Mouse (Mus musculus): ENCODE data around the gene Tmem82. TPM values are rescaled to one million over a fixed set of nuclear protein-coding genes. Genes with fewer than 3 reads are reported as not detected.
"Not testable (repeated sequence)": the region's sequence is repeated elsewhere in the genome, so short reads cannot be mapped to it uniquely, and the experiment has no call there.

The Tmem82 gene
- total RNA-seq, 2 experiments from 2014 or later, result 0.44 to 0.45 TPM

GRCm38 (mm10) chr4:141583919-141584318 is 34.5 kb downstream of the Tmem82 start:
- DNase-seq (ENCODE audit: extremely low spot score in 1 of 2, low spot score in 1 of 2), result no peak

- DNase-seq (ENCODE audit: extremely low spot score in 1 of 2, low spot score in 1 of 2), result no peak
Observed at GRCm38 (mm10) chr4:141581051-141581450, 37.4 kb downstream of the Tmem82 start.

GRCm38 (mm10) chr4:141578833-141579232 is 39.6 kb downstream of the Tmem82 start:
- no peak for DNase-seq (ENCODE audit: extremely low spot score in 1 of 2, low spot score in 1 of 2)

- DNase-seq (ENCODE audit: extremely low spot score in 1 of 2, low spot score in 1 of 2), result no peak
Observed at GRCm38 (mm10) chr4:141576877-141577276, 41.6 kb downstream of the Tmem82 start.

GRCm38 (mm10) chr4:141576404-141576803 is 42.0 kb downstream of the Tmem82 start:
- no peak for DNase-seq (ENCODE audit: extremely low spot score in 1 of 2, low spot score in 1 of 2)

- peak; percentile 82 to 95 for DNase-seq (ENCODE audit: extremely low spot score in 1 of 2, low spot score in 1 of 2)
Observed at GRCm38 (mm10) chr4:141574789-141575702, 43.4 kb downstream of the Tmem82 start.

GRCm38 (mm10) chr4:141573359-141573966 is 45.0 kb downstream of the Tmem82 start:
- no peak for DNase-seq (ENCODE audit: extremely low spot score in 1 of 2, low spot score in 1 of 2)

- DNase-seq (ENCODE audit: extremely low spot score in 1 of 2, low spot score in 1 of 2), result no peak
Observed at GRCm38 (mm10) chr4:141572668-141573358, 45.6 kb downstream of the Tmem82 start.

GRCm38 (mm10) chr4:141571934-141572333 is 46.5 kb downstream of the Tmem82 start:
- no peak for DNase-seq (ENCODE audit: extremely low spot score in 1 of 2, low spot score in 1 of 2)

- DNase-seq (ENCODE audit: extremely low spot score in 1 of 2, low spot score in 1 of 2), result no peak
Observed at GRCm38 (mm10) chr4:141571337-141571739, 47.1 kb downstream of the Tmem82 start.

GRCm38 (mm10) chr4:141570821-141571220 is 47.6 kb downstream of the Tmem82 start:
- DNase-seq (ENCODE audit: extremely low spot score in 1 of 2, low spot score in 1 of 2), result no peak

- no peak for DNase-seq (ENCODE audit: extremely low spot score in 1 of 2, low spot score in 1 of 2)
Observed at GRCm38 (mm10) chr4:141570004-141570403, 48.4 kb downstream of the Tmem82 start.

GRCm38 (mm10) chr4:141568966-141569365 is 49.5 kb downstream of the Tmem82 start:
- no peak for DNase-seq (ENCODE audit: extremely low spot score in 1 of 2, low spot score in 1 of 2)

GRCm38 (mm10) chr4:141567174-141567573 is 51.3 kb downstream of the Tmem82 start:
- not testable (repeated sequence) for DNase-seq (ENCODE audit: extremely low spot score in 1 of 2, low spot score in 1 of 2)

- no peak for DNase-seq (ENCODE audit: extremely low spot score in 1 of 2, low spot score in 1 of 2)
Observed at GRCm38 (mm10) chr4:141566187-141566586, 52.2 kb downstream of the Tmem82 start.

GRCm38 (mm10) chr4:141565325-141565724 is 53.1 kb downstream of the Tmem82 start:
- no peak for DNase-seq (ENCODE audit: extremely low spot score in 1 of 2, low spot score in 1 of 2)

GRCm38 (mm10) chr4:141564660-141565059 is 53.8 kb downstream of the Tmem82 start:
- no peak for DNase-seq (ENCODE audit: extremely low spot score in 1 of 2, low spot score in 1 of 2)

- no peak for DNase-seq (ENCODE audit: extremely low spot score in 1 of 2, low spot score in 1 of 2)
Observed at GRCm38 (mm10) chr4:141564209-141564608, 54.2 kb downstream of the Tmem82 start.

Measured in layer of hippocampus, postnatal 25 days (tissue).